Mouse (Mus musculus): ENCODE results near the gene Glipr2.

Glipr2 gene

DNA sequence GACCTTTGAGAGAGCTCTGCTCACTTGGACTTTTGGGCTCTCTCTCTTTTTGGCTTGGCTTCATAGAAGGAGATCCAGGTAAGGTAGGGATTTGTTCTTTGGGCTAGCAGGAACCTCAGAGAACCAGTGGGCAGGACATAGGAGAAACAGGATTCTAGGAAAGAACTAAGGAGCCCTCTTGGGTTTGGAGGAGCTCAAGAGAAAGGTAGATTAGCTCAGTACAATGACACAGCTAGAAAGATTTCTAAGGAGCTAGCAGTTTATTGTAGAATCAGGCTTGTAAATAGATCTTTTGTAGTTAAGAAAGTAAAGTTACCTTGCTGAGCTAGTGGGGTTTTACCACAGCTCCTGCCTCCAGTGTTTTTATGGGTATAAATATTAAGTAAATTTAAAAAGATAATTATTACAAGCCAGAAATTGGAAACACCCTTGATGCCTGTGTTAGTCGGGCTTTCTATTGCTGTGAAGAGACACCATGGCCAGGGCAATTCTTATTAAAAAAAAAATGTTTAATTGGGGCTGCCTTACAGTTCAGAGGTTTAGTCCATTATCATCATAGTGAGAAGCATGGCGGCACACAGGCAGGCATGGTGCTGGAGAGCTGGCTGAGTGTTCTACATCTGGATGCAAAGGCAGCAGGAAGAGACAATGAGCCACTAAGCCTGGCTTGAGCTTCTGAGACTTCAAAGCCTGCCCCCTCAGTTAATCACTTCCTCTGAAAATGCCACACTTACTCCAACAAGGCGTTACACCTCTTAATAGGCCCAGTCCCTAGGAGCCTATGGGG lies 47.6 kb downstream of the Glipr2 start:
- in situ Hi-C loops (cut with MboI) = no loop called here

DNA sequence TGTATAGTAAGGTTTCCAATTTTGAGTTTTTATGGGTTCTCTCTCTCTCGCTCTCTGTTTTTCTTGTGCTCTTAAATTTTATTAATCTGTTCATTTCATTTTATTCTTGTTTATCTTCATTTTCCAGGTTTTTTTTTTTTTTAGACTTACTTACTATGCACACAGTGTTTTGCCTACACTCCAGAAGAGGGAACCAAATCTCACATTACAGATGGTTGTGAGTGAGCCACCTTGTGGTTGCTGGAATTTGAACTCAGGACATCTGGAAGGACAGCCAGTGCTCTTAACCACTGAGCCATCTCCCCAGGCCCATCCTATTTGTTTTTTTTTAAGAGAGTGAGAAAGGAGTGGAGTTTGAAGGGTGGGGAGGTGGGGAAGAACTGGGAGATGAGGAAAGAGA lies 53.0 kb downstream of the Glipr2 start:
- in situ Hi-C loops (cut with MboI) = no loop called here

DNA sequence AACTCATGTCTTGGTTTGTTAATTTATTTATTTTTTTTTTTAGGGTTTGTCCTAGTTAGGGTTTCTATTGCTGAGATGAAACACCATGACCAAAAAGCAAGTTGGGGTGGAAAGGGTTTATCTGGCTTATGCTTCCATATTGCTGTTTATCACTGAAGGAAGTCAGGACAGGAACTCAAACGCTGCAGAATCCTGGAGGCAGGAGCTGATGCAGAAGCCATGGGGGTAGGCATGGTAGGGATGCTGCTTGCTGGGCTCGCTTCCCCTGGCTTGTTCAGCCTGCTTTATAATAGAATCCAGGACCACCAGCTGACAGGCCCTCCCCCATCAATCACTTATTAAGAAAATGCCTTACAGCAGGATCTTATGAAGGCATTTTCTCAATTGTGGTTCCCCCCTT lies 53.7 kb downstream of the Glipr2 start:
- in situ Hi-C loops (cut with MboI) = no loop called here

DNA sequence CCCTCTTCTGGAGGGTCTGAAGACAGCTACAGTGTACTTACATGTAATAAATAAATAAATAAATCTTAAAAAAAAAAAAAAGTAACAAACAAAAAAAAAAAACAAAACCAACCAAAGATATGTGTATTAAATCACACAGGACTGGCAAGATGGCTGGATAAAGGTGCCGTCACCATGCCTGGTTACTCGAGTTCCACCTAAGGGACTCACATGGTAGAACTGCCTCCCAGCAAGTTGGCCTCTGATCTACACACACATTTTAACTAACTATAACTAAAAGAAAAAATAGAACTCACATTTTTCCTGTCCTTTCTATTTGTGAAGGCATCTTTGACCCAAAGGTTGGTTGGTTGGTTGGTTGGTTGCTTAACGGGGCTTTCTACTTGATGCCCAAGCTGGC lies 54.6 kb downstream of the Glipr2 start:
- in situ Hi-C loops (cut with MboI) = no loop called here

DNA sequence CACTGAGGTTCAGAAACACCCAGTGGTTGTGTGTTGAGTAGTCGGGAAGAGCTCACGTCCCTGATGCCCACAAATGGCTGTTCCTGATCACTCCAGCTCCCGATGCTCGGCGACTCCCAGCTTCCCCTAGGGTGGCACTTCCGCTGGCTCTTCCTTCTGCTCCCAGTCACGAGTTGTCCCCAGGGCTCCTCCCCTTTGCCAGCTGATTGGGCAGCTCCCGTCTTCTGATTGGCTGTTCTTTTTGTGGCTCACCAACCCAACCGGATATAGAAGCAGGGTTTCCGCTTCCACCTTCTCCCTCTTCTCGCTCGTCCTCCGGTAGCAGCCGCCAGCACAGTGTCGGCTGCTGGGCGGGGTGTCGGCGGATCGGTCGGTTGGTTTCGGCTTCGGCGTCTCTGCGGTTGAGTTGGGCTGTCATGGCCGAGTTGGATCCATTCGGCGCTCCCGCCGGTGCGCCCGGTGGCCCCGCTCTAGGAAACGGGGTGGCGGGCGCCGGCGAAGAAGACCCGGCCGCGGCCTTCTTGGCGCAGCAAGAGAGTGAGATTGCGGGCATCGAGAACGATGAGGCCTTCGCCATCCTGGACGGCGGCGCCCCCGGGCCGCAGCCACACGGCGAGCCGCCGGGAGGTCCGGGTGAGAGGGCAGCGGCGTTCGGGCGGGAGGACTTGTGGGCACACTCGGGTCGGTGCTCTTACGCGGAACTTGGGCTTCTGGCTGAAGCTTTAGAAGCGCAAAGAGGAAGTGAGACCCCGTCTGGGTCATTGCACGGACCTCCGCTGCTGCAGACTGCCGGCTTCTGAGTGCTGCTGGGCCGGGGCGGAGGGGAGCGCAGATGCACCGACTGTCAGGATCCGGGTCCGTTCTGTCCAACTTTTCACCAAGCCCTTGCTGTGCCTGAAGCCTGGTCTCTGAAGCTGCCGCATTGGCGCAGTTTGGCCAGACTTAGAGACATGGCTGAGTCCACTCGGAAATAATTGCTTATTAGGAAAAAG lies 55.5 kb downstream of the Glipr2 start:
- in situ Hi-C loops (cut with MboI) = no loop called here

DNA sequence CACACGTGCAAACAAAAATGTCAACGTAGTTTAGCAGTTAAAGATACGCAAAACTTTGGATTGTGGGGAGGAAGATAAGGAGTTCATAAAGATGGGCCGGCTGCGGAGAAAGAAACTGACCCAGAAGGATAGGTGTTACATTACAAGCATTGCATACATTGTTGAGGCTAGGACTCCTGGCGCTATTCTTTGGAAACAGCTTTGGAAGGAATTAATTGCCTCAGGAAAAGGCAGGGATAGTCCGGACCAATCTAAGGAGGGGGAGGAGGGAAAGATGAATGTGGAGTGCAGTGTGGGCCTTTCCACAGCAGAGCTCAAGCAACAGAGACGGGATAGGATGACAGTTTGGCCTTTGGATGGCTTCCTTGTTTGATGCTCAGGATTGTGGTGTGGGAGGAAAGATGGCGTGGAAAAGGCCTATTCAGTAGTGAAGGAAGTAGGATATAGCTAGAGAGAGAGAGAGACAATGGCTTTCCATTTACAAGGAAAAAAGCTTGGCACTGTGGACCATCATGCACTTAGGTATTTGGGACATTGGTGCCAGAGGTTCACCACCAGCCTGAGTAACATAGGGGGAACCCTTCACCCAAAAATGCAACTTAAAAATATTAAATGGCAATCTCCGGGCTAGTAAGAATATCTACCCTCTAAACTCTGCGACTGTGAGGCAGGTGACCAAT lies 56.3 kb downstream of the Glipr2 start:
- in situ Hi-C loops (cut with MboI) = no loop called here

DNA sequence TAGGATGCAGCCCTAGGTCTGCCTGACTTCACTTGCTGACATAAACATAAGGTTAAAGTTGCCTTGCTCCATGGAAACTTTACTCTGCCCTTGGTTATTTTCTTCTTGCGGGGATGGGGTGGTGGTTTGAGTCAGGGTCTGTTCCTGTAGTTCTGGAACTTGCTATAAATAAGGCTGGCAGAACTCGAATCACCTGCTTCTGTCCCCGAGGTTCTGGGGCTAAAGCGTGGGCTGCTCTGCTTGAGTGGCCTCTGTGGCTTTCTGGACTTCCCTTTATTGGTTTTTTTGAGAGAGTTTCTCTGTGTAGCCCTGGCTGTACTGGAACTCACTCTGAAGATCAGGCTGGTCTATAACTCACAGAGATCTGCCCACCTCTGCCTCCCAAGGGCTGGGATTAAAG lies 58.9 kb downstream of the Glipr2 start:
- in situ Hi-C loops (cut with MboI) = no loop called here

DNA sequence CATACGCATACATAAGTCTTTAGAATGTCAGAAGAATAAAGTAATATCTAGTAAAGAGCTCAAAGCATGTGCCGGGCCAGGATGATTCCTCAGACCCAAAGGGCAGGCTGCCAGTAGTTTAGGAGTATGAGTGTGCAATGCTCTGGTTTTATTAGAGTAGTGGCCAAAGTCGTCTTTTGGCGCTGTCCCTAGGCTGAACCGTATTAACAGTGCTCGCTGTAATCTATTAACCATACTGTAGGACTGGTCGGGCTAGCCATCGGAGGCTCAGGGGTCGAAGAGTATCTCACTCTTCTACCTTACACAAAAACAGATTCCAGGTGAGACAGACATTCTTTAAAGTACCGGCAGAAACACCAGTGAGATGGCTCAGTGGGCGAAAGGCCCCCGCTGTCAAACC lies 59.6 kb downstream of the Glipr2 start:
- in situ Hi-C loops (cut with MboI) = no loop called here

DNA sequence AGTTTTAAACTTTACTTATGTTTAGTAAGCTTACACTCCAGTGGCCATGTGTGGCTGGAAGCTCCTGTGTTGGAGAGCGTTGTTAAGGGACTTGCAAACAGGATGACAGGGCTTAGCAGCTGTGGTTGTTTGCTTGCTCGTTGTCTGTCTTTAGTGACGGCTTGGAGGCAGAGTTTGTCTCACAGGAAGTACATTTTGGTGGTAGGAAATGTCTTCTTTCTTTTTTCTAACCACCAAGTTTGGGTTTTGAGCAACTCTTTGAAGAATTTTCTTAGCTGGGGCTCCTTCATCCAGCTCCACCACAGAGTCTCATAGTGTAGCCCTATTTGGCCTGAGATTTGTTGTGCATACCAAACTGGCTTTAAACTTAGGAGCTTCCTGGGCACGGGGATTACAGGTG lies 65.1 kb downstream of the Glipr2 start:
- in situ Hi-C loops (cut with MboI) = no loop called here

DNA sequence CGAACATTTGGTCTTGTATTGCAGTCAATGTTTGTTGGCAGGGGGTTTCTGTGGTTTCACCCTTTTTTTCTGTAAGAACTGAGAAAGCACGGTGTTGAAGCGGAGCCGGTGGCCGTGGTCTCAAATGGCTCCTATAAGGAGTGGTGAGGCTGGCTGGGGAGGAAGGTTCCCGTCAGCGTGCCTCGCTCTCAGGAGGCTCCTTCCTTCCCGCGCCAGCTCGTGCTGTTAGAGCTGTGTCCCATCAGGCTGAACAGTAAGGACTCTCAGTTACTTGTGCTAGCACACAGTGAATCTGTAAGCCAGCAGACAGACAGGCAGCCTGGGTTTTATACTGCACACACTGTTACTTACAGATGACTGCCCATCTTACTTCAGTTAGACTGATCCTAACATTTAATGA lies 65.6 kb downstream of the Glipr2 start:
- in situ Hi-C loops (cut with MboI) = no loop called here

DNA sequence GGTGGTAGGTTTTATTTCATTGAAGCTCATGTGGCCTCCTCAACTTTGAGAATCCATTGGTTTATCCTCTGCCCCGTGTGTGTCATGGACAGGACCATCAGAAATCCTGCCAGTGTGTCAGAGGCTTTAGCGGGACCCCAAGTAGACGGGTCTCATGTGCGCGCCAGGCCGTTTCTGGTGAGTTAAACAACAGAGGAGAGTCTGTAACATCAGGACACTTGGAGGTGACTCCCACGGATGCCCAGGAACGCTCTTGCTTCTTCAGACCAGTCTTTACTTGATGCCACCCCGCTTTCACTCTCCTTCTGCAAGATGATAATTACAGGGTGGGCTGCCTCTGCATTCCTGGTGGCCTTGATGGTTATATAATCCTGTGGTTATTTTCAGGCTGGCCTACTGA lies 66.5 kb downstream of the Glipr2 start:
- in situ Hi-C loops (cut with MboI) = no loop called here

DNA sequence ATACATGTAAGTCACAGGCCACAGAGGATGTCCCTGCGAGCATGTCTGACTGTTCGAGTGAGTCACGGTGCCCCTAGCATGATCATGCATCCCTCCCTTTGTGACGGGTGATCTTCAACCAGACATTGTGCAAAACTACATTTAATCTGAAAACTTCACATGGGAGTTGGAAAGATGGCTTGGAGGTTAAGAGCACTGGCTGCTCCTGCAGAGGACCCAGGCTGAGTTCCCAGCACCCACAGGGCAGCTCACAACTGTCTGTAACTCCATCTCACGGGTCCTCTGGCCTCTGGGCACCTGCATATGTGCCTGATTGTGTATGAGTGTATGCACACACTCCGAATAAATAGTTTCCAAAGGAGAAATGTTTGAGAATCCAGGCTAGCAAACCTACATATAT lies 67.0 kb downstream of the Glipr2 start:
- in situ Hi-C loops (cut with MboI) = no loop called here

DNA sequence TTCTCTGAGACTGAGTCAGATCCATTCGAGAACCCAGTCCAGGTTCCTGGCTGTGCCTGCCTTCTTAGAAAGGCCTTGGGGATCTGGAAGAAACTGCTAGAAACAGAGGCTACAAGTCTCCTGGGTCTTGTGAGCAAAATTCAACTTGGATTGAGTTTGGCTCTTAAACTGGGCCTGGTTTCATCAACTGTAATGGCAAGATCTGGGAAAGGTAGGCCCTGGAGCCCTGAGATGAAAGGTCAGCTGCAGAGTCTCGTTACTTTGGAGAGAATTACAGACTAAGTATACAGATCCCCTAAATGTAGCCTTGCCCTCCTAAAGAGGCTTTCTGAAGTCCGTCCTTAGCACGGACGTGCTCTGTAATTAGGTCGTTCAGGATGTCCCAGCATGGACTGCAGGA lies 68.4 kb downstream of the Glipr2 start:
- in situ Hi-C loops (cut with MboI) = no loop called here
